Mouse (Mus musculus) forebrain, postnatal 0 days (tissue): ENCODE measurements at regions not wholly inside any gene's neighbourhood (a gene's known extent, or its start where the extent isn't known, plus 50 kb on each side); places are given as distances from the start of the nearest gene placed in this dataset.
A peak's percentile ranks its signal among the peaks of the same experiment; 100 is the strongest.

ENCODE experiments used
- ATAC-seq: fragments of 200-750 bp; cut with Nextera tagmentation; 2 replicates; pipeline ENCODE4 v1.8.0; 2017; ENCODE audit warnings: mild to moderate bottlenecking, moderate library complexity
- DNase-seq: peaks from one replicate; pipeline ENCODE4 v3.0.0-alpha.2; 2015
- H3K27ac ChIP-seq: fragments of 300-500 bp; sonication (generic); 2 replicates; pipeline ENCODE4 v1.5.1; 2014; ENCODE audit warnings: low read depth, mild to moderate bottlenecking, antibody characterized with exemption, low read length, moderate library complexity, mixed read lengths
- H3K27me3 ChIP-seq: fragments of 300-500 bp; sonication (generic); 2 replicates; pipeline ENCODE4 v1.6.1; 2014; ENCODE audit warnings: mild to moderate bottlenecking, low read length, mixed read lengths; ENCODE audit not compliant: insufficient read depth
- H3K36me3 ChIP-seq: fragments of 300-500 bp; sonication (generic); 2 replicates; pipeline ENCODE4 v1.6.1; 2014; ENCODE audit warnings: mild to moderate bottlenecking, moderate library complexity; ENCODE audit not compliant: insufficient read depth
- H3K4me1 ChIP-seq: fragments of 300-500 bp; sonication (generic); 2 replicates; pipeline ENCODE4 v1.6.1; 2014; ENCODE audit warnings: antibody characterized with exemption; ENCODE audit not compliant: insufficient read depth
- H3K4me2 ChIP-seq: fragments of 300-500 bp; sonication (generic); 2 replicates; pipeline ENCODE4 v1.6.1; 2014; ENCODE audit warnings: low read depth, mild to moderate bottlenecking, moderate library complexity
- H3K4me3 ChIP-seq: fragments of 300-500 bp; sonication (generic); 2 replicates; pipeline ENCODE4 v1.5.1; 2014; ENCODE audit warnings: low read depth, low read length, mixed read lengths
- H3K9ac ChIP-seq: fragments of 300-500 bp; sonication (generic); 2 replicates; pipeline ENCODE4 v1.6.1; 2014; ENCODE audit warnings: mild to moderate bottlenecking
- H3K9me3 ChIP-seq: fragments of 300-500 bp; sonication (generic); 2 replicates; pipeline ENCODE4 v1.6.1; 2016; ENCODE audit warnings: low read length
- CTCF ChIP-seq: sonication (generic); IDR thresholded peaks from 2 replicates; pipeline ENCODE4 v1.5.1; 2016; ENCODE audit warnings: antibody characterized with exemption, control low read depth, low read depth
- WGBS: fragments of 180-500 bp; shearing (Covaris S2); extraction: QIAGEN DNeasy Blood & Tissue Kit; methylation state at CpG from one replicate; pipeline ENCODE4 v1.1.7; 2014; 5-methylcytosine and 5-hydroxymethylcytosine counted together

DNA sequence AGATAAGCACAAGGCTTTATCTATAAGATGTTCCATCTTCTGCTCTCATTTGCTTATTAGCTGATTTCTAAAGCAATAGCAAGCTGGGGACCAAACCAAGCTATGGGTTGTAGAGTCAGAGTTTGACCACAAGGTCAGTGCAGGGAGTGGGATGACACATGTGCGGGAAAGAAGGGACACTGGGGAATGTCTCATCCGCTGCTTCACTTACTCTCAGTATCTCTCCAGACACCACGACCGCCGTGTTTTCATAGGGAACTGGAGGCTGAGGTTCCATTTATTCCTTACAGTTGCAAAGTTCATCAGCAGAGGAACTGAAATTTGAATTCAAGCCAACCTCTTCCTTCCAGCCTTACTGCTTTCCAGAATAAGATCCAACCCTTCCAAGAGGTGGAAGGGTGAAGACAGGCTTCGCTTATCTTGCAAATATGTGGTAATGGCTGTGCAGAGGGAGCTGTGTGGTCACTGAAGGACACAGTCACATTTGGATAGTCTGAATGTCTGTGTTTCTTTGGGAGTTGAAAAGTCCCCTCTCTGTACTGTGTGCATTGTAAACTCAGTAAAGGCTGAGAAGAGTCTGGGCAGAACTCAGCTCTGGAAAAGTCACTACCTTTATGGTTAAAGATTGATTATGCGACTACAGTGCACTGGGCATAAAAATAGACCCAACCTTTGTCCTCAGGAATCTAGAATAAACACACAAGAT lies 118.1 kb upstream of the C1qtnf3 start:
- no peaks in the 10 kb centered on the region for H3K27me3 ChIP-seq

DNA sequence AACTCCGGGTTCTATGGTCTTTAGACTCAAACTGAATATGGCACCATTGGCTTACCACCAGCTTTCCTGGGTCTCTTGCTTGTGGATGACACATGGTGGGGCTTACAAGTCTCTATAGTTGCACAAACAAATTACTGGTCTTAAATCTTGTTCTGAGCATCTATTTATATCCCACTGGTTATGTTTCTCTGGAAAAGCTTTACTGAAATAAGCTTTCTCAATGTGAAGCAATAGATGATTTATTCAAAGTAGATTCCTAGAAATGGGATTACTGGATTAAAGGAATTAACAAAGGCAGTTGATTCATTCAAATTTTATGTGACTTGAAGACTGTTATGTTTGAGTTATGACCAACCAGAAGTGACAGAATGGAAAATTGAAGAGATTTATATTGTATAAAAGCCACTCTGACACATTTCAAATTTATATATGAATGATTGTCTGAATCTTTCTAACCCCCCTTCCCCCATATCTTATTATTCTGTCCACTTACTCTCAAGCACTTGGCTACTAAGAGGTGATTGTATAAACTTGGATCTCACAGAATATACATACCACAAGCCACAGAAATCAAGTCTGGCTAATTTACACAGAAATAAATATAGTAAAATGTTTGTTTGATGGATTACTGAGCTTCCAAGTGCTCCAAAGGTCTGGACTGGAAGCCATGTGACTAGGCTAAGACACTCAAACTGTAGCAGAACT lies 113.4 kb upstream of the C1qtnf3 start:
- no peak for DNase-seq
- no peak for TF ChIP-seq CTCF
- Histone ChIP-seq H3K36me3 (no peaks in the 10 kb centered on the region), H3K27me3 (no peaks in the 10 kb centered on the region), H3K9me3 (no peaks in the 10 kb centered on the region), H3K9ac (no peak overlapping the region), H3K4me2 (no peak overlapping the region), H3K4me3 (no peak overlapping the region), H3K4me1 (0 out of 2 replicates have a peak, but pooled peaks cover 4% of the 10 kb centered on the region), H3K27ac (no peak overlapping the region)
- WGBS, result 86% methylated on average over 1 of the region's 1 CpGs
- ATAC-seq, result no peak

More for the DNA sequence above, 118.1 kb upstream of the C1qtnf3 start:
- H3K4me3 ChIP-seq, result no peak overlapping the region
- H3K36me3 ChIP-seq, result no peaks in the 10 kb centered on the region
- no peak for DNase-seq
- no peaks in the 10 kb centered on the region for H3K9me3 ChIP-seq
- ATAC-seq, result no peak
- H3K27ac ChIP-seq, result no peak overlapping the region
- no peaks in the 10 kb centered on the region for H3K4me1 ChIP-seq
- no peak for TF ChIP-seq CTCF
- H3K9ac ChIP-seq, result no peak overlapping the region
- no peak overlapping the region for H3K4me2 ChIP-seq
- WGBS, result 87% methylated on average over 7 of the region's 7 CpGs

DNA sequence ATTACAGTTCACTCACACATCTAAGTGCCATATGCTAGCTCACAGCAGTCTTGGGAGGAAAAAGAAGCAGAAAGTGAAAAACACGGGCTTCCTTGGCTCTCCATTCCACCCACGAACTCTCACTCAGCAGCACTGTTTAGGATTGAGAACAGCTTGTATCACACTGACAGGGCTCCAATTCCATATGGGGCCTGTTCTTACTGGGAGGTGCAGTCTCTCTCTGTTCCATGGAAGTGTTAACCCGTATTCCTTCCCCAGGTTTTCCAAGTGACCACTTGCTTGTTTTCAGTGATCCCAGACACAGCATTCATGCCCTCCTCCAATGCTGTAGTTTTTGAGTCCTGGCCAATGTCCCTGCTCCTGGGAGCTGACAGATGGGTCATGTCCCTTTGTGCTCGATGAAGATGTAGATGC lies 111.5 kb upstream of the C1qtnf3 start:
- no peaks in the 10 kb centered on the region for H3K9me3 ChIP-seq
- H3K36me3 ChIP-seq, result no peaks in the 10 kb centered on the region
- DNase-seq (peak; percentile 76), ATAC-seq (peak; percentile 97)
- no peak overlapping the region for H3K4me3 ChIP-seq
- 0 out of 2 replicates have a peak, but pooled peaks cover 4% of the 10 kb centered on the region for H3K4me1 ChIP-seq
- H3K27ac ChIP-seq, result no peak overlapping the region
- WGBS, result 59% methylated on average over 4 of the region's 4 CpGs
- H3K4me2 ChIP-seq, result no peak overlapping the region
- no peak overlapping the region for H3K9ac ChIP-seq
- no peak for TF ChIP-seq CTCF
- no peaks in the 10 kb centered on the region for H3K27me3 ChIP-seq

DNA sequence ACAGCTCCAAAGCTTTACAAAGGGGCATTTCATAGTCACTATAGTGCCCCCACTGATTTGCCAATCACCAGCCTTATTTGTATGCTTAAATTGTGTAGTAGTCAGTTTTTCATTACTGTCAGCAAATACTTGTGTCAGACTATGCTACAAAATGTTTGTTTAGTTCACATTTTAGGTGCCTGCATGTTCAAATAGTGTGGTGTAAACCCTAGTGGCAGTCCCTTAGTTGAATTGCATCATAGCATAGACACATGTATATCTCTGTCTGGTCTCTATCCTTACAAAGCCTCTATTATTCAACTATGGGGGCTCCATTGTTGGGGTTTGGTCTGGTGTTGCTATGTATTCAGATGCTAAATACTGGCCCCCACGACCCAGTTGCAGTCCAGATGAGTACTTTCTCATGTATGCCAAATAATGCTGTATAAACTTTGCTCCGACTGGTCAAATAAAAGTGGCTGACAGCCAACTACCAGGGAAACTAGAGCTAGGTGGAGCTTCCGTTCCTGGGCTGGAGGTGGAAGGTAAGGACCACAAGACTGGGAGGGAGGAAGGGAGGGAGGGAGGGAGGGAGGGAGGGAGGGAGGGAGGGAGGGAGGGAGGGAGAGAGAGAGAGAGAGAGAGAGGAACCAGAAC lies 109.0 kb upstream of the C1qtnf3 start:
- ATAC-seq, result no peak
- Histone ChIP-seq H3K27me3 (no peaks in the 10 kb centered on the region), H3K4me2 (no peak overlapping the region), H3K36me3 (no peaks in the 10 kb centered on the region), H3K27ac (no peak overlapping the region), H3K4me1 (0 out of 2 replicates have a peak, but pooled peaks cover 4% of the 10 kb centered on the region), H3K9me3 (no peaks in the 10 kb centered on the region), H3K9ac (no peak overlapping the region), H3K4me3 (no peak overlapping the region)
- TF ChIP-seq CTCF, result no peak
- 28% methylated on average over 3 of the region's 3 CpGs for WGBS
- no peak for DNase-seq

DNA sequence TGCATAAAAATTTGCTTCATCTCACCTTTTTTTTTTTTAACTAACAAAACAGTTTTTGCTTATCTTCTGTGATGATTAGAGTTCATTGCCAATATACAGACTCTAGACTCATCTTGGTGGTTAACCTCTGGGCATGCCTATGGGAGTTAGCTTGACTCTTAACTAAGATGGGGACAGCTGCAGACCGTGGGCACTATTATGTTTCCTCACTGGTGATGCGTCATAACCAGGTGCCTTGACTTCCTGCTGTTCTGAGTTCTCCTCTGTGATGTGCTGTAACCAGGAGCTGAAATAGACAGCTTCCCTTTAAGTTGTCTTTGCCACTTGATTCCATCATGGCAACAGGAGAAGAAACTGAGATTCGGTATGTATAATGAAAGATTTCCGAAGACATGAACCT lies 105.4 kb upstream of the C1qtnf3 start:
- H3K9me3 ChIP-seq, result no peaks in the 10 kb centered on the region
- no peaks in the 10 kb centered on the region for H3K4me1 ChIP-seq
- H3K4me3 ChIP-seq, result no peak overlapping the region
- WGBS, result 94% methylated on average over 4 of the region's 4 CpGs
- TF ChIP-seq CTCF, result no peak
- no peak overlapping the region for H3K9ac ChIP-seq
- DNase-seq, result no peak
- no peak overlapping the region for H3K4me2 ChIP-seq
- no peaks in the 10 kb centered on the region for H3K36me3 ChIP-seq
- ATAC-seq, result no peak
- no peaks in the 10 kb centered on the region for H3K27me3 ChIP-seq
- H3K27ac ChIP-seq, result no peak overlapping the region

DNA sequence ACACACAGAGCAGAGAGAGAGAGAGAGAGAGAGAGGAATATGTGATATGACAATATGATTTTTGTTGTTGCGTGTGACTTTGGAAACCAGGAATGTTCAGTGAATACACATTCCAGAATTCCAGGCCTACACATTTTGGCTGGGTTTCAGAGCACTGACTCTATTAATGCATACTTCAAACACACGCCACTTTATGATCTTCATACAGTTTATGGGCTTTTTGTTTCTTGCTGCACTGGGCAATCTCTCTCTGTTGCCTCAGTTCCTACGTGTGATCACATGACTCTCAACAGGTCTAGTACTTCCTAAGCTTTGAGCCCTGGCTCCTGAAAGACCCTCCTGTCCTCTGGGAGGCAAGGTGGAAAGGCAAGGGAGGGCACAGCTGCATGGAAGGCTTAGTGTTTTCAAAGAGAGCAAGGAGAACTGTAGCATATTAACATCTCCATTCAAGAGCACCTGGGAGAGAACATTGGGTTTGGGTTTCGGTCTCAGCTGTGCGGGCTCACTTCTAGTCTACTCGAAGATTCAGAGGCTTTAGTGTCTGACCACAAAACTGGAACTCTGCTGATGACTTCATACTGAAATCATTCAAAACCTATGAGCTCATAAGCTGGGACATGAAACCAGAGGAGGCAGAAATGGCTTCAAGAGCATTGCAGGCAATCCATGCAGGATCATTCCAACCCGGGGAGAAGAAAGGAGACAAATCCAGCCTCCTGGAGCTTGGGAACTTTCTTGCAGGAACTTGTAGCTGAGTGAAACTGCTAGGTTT lies 87.9 kb upstream of the C1qtnf3 start:
- Histone ChIP-seq H3K36me3 (no peaks in the 10 kb centered on the region), H3K27me3 (no peaks in the 10 kb centered on the region), H3K27ac (no peak overlapping the region), H3K4me1 (no peaks in the 10 kb centered on the region), H3K9me3 (no peaks in the 10 kb centered on the region), H3K4me3 (no peak overlapping the region), H3K4me2 (no peak overlapping the region), H3K9ac (no peak overlapping the region)
- no peak for TF ChIP-seq CTCF
- no peak for DNase-seq
- no peak for ATAC-seq
- WGBS, result 90% methylated on average over 7 of the region's 7 CpGs

DNA sequence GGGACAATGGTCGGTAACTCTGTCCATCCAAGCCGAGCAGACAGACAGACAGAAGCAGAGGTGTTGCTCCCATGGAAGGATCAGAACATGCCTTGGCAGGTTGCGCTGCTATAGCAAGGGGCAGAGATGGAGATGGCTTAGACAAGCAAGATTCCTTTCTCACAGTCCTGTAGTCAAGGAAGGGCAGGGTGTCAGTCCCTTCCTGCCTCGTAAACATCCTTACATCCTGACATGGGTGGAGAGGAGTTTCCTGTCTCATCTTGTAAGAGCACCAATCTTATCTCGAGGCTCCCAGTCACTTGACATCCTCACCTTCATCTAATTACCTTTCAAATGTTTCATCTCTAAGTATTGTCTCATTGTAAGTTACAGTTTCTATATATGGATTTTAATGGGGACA lies 87.0 kb upstream of the C1qtnf3 start:
- TF ChIP-seq CTCF, result no peak
- Histone ChIP-seq H3K4me3 (no peak overlapping the region), H3K27ac (no peak overlapping the region), H3K36me3 (no peaks in the 10 kb centered on the region), H3K4me1 (no peaks in the 10 kb centered on the region), H3K4me2 (no peak overlapping the region), H3K9ac (no peak overlapping the region), H3K27me3 (no peaks in the 10 kb centered on the region), H3K9me3 (no peaks in the 10 kb centered on the region)
- no peak for DNase-seq
- ATAC-seq, result no peak
- WGBS, result 85% methylated on average over 5 of the region's 5 CpGs
